ENCODE assay signal across 22 mouse cellular contexts in the genomic region with DNA sequence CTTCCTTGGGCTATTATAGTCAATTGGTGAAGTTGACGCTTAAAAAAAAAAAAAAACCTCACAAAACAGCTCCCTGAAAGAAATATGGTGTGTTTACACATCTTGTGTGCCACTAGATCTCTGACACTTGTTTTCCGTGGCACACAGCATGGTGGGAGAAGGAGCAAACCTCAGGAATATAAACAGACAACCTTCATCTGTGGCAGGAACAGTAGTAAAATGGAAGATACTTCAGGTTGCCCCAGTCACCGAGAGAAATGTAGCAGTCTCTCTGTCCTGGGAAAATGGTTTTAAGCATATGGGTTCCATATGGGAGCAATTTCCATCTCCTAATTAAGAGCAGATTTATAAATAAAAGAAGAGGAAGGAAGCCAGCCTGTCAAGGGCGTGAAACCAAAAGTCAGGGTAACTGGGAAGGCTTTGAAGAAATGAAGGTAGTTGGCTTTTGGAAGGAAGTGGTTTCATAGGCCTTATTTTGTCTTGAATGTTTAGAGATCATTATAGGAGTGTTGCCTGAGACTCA. TPM values are rescaled to one million over a fixed set of nuclear protein-coding genes. Genes with fewer than 3 reads are reported as not detected.
DNase-seq lines count a peak whose midpoint lies in the region; ATAC-seq and TF ChIP-seq lines count a peak whose summit lies in the region.
"Had no signal": no experiment of that assay in that cellular context is flagged by ENCODE, and none has a peak within 500 bp of the region (broad histone marks: within the 10 kb centered on the region; RNA-seq: fewer than 3 reads in every experiment).

No protein-coding gene starts in this region.

- no peaks in the 10 kb centered on the region for H3K4me1 ChIP-seq in limb, embryonic 13.5 days
- H3K4me1 ChIP-seq in heart, adult 2 months (ENCODE audit: control insufficient read depth, insufficient read depth, low read length) = no peaks in the 10 kb centered on the region
- H3K4me1 ChIP-seq: heart, embryonic 10.5 days; neural tube, embryonic 12.5 days had no signal

- H3K27ac ChIP-seq in limb, embryonic 13.5 days = no peak overlapping the region
- H3K27ac ChIP-seq in heart, adult 2 months = no peak overlapping the region
- H3K27ac ChIP-seq: heart, embryonic 10.5 days; hindbrain, embryonic 14.5 days; layer of hippocampus, adult 2 months; left cerebral cortex, adult 2 months; neural tube, embryonic 12.5 days; stomach, postnatal 0 days had no signal

- no peaks in the 10 kb centered on the region for H3K36me3 ChIP-seq in limb, embryonic 13.5 days
- no peaks in the 10 kb centered on the region for H3K36me3 ChIP-seq in heart, adult 2 months (ENCODE audit: control insufficient read depth, insufficient read depth, low read length)
- H3K36me3 ChIP-seq: heart, embryonic 10.5 days; neural tube, embryonic 12.5 days had no signal

- no peaks in the 10 kb centered on the region for H3K79me2 ChIP-seq in heart, adult 2 months (replicated peaks; ENCODE audit: control insufficient read depth, insufficient read depth, low read length)

- H3K9ac ChIP-seq in limb, embryonic 13.5 days = no peak overlapping the region
- H3K9ac ChIP-seq in heart, adult 2 months (ENCODE audit: low read depth, low read length) = no peak overlapping the region
- H3K9ac ChIP-seq: hindbrain, embryonic 14.5 days; neural tube, embryonic 12.5 days had no signal

- no peaks in the 10 kb centered on the region for H3K9me3 ChIP-seq in limb, embryonic 13.5 days
- H3K9me3 ChIP-seq: heart, embryonic 10.5 days; neural tube, embryonic 12.5 days had no signal

- TF ChIP-seq POLR2A in heart, adult 2 months (IDR thresholded peaks at IDR 0.05; ENCODE audit: insufficient read depth, low read depth, low read length) = no peak

- WGBS in limb, embryonic 13.5 days = 33% methylated on average over 4 of the region's 4 CpGs
- 67% methylated on average over 4 of the region's 4 CpGs for WGBS in heart, adult 2 months

- H3K4me3 ChIP-seq in limb, embryonic 13.5 days = no peak overlapping the region
- no peak overlapping the region for H3K4me3 ChIP-seq in heart, adult 2 months
- H3K4me3 ChIP-seq: heart, embryonic 10.5 days; layer of hippocampus, adult 2 months; left cerebral cortex, adult 2 months; neural tube, embryonic 12.5 days had no signal

- peak; percentile 3 for DNase-seq in 3T3-L1 (ENCODE audit: low read depth, low spot score)
- DNase-seq in CD4-positive helper T cell, adult 2 months (ENCODE audit: low read depth, low spot score) = peak; percentile 1
- DNase-seq in embryo, embryonic 9.5 days (ENCODE audit: extremely low spot score) = peak; percentile 3
- no peak for DNase-seq in heart, adult 2 months
- no peak for DNase-seq in retina, embryonic 14.5 days (ENCODE audit: low spot score)
- no peak for DNase-seq in gastrocnemius, adult 18-20 months (ENCODE audit: low spot score)
- DNase-seq: adrenal gland, adult 2 months; cerebellum, postnatal 36 days; gastrocnemius, postnatal 36 days; heart, postnatal 10 days; kidney, adult 11 months; kidney, postnatal 10 days; liver; lung, adult 2 months; right cerebral cortex, postnatal 25 days had no signal

- TF ChIP-seq CTCF in heart, adult 2 months (IDR thresholded peaks at IDR 0.05) = no peak

- 0 out of 2 replicates have a peak, but pooled peaks have one; percentile 24 for ATAC-seq in limb, embryonic 13.5 days (ENCODE audit: low FRiP score, low read depth)

- intact Hi-C loops in heart, adult 2 months (cut with DNase I) = no loop called here

- no peak for TF ChIP-seq EP300 in heart, adult 2 months (IDR thresholded peaks at IDR 0.05; ENCODE audit: insufficient read depth, low read depth, low read length)

- H3K27me3 ChIP-seq in limb, embryonic 13.5 days = peaks cover 20% of the 10 kb centered on the region; the same call in 1 of the 2 replicates
- H3K27me3 ChIP-seq in heart, adult 2 months (ENCODE audit: control insufficient read depth, insufficient read depth, low read length) = no peaks in the 10 kb centered on the region
- H3K27me3 ChIP-seq: neural tube, embryonic 12.5 days had no signal

- no peak overlapping the region for H3K4me2 ChIP-seq in limb, embryonic 13.5 days (replicated peaks)
- H3K4me2 ChIP-seq: hindbrain, embryonic 14.5 days; neural tube, embryonic 12.5 days had no signal

RNA-seq across cellular contexts. Expression of gene Vegfd, which starts 49.7 kb away (rescaled TPM):
- polyA plus RNA-seq in limb, embryonic 13.5 days (2015; fragmentation: Nextera tagmentation; extraction: Ambion mirVana) = 5.3 and 7.0 TPM in 2 replicates
- 1 to 10 TPM; 1.4 to 2.8 TPM for total RNA-seq in heart, adult 2 months (2021)
- 2.0 and 3.0 TPM in 2 replicates for polyA plus RNA-seq in heart, adult 2 months (2012; rRNA removed)
- total RNA-seq in gastrocnemius, adult 18-20 months (2021) = 1 to 10 TPM; 1.9 to 3.0 TPM

RNA-seq across cellular contexts. Expression of gene Pir, which starts 54.3 kb away (rescaled TPM):
- polyA plus RNA-seq in limb, embryonic 13.5 days (2015; fragmentation: Nextera tagmentation; extraction: Ambion mirVana) = 7.0 TPM in 2 replicates
- 1 to 10 TPM; 6.3 to 6.6 TPM for total RNA-seq in heart, adult 2 months (2021)
- 2.8 and 2.9 TPM in 2 replicates for polyA plus RNA-seq in heart, adult 2 months (2012; rRNA removed)
- 1 to 10 TPM; 2.9 to 6.0 TPM for total RNA-seq in gastrocnemius, adult 18-20 months (2021)

Comparison
In these comparisons a context has a peak if more than half of its experiments do, and no peak if none do; other contexts are left out.
1. DNase-seq: peak in 3T3-L1 (single experiment), CD4-positive helper T cell, adult 2 months (single experiment) and embryo, embryonic 9.5 days (single experiment); none in heart, adult 2 months (0 of 2), retina, embryonic 14.5 days (single experiment) and gastrocnemius, adult 18-20 months (single experiment).